Comparison of ENCODE assay signal across 22 mouse cellular contexts in the genomic region with DNA sequence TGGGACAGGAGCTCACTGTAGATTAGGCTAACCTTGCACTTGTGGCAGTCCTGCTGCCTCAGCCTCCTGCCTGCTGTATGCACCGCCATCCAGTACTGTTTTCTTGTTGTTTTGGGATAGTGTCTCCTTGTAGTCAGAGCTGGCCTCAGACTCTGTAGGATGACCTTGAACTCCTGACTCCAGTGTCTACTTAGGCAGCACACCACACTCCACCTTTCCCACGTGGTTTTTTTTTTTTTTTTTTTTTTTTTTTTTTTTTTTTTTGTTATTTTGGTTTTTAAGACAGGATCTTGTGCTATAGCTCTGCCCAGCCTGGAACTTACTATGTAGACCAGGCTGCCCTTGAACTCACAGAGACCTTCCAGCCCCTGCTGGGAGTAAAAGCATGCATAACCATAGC. TPM values are rescaled to one million over a fixed set of nuclear protein-coding genes. Genes with fewer than 3 reads are reported as not detected.
DNase-seq lines count a peak whose midpoint lies in the region; TF ChIP-seq lines count a peak whose summit lies in the region.
"Had no signal": no experiment of that assay in that cellular context is flagged by ENCODE, and none has a peak within 500 bp of the region (broad histone marks: within the 10 kb centered on the region; RNA-seq: fewer than 3 reads in every experiment).

No protein-coding gene starts in this region.

- TF ChIP-seq EP300 in CH12.LX (IDR thresholded peaks at IDR 0.05; ENCODE audit: low read length) (no peak), MEL (IDR thresholded peaks at IDR 0.05; ENCODE audit: low read depth in 1 of 2, low read length in 2 of 2) (no peak)

- TF ChIP-seq CTCF in CH12.LX (conservative IDR thresholded peaks at IDR 0.05 in 1 of 2, IDR thresholded peaks at IDR 0.05 in 1 of 2; ENCODE audit: low read depth in 2 of 2, low read length in 2 of 2) (no peak), MEL (IDR thresholded peaks at IDR 0.05 in 2 of 3, conservative IDR thresholded peaks at IDR 0.05 in 1 of 3; ENCODE audit: control insufficient read depth in 1 of 3, insufficient read depth in 1 of 3, low read depth in 2 of 3, low read length in 3 of 3, poor library complexity in 1 of 3, severe bottlenecking in 1 of 3) (no peak)

- TF ChIP-seq POLR2A in CH12.LX (IDR thresholded peaks at IDR 0.05; ENCODE audit: low read depth, low read length): no peak
- TF ChIP-seq POLR2A in MEL (IDR thresholded peaks at IDR 0.05; ENCODE audit: control insufficient read depth in 1 of 2, insufficient read depth in 1 of 2, low read depth in 1 of 2, low read length in 2 of 2, poor library complexity in 1 of 2): 0 out of 4 replicates have a peak, but pooled peaks of 1 of the 2 experiments have one; percentile 29

- DNase-seq in CH12.LX (ENCODE audit: extremely low read depth) (no peak), ES-CJ7 (ENCODE audit: low read depth, low spot score) (peak; percentile 46), MEL (ENCODE audit: low read depth, low spot score) (no peak)
- no peak for DNase-seq in left cerebral cortex, postnatal 36 days (ENCODE audit: low spot score in 2 of 2)
- DNase-seq in urinary bladder, adult 2 months (ENCODE audit: low spot score): no peak
- DNase-seq: adrenal gland, adult 2 months; adrenal gland, postnatal 10 days; adrenal gland, postnatal 25 days; B cell, adult 2 months; cerebellum, adult 11 months; cerebellum, adult 18-20 months; cerebellum, adult 8-10 months; cerebellum, adult 9-11 months; cerebellum, postnatal 14 days; cerebellum, postnatal 36 days; embryo, embryonic 11 days; forebrain, postnatal 0 days had no signal

- TF ChIP-seq RAD21 in CH12.LX (IDR thresholded peaks at IDR 0.05; ENCODE audit: low read depth, low read length) (no peak), MEL (IDR thresholded peaks at IDR 0.05; ENCODE audit: low read depth, low read length) (no peak)

- dilution Hi-C loops in CH12.LX (cut with MboI; ENCODE audit: extremely low pct_ligation_motif_present, extremely low pct_unique_long_range_greater_than_20kb, low sequenced_read_pairs): no loop called here

- H3K4me3 ChIP-seq in CH12.LX (replicated peaks in 1 of 3; ENCODE audit: low read depth in 2 of 3, low read length in 2 of 3, poor library complexity in 1 of 3) (no peak overlapping the region), MEL (ENCODE audit: control insufficient read depth in 1 of 2, insufficient read depth in 1 of 2, low read depth in 2 of 2, low read length in 2 of 2) (no peak overlapping the region)
- H3K4me3 ChIP-seq: embryonic facial prominence, embryonic 10.5 days; embryonic facial prominence, embryonic 12.5 days; forebrain, embryonic 13.5 days; forebrain, embryonic 15.5 days had no signal

- H3K9me3 ChIP-seq in CH12.LX (replicated peaks; ENCODE audit: low read length) (no peaks in the 10 kb centered on the region), MEL (replicated peaks; ENCODE audit: insufficient read depth, low read length) (no peaks in the 10 kb centered on the region)
- H3K9me3 ChIP-seq: embryonic facial prominence, embryonic 10.5 days; embryonic facial prominence, embryonic 12.5 days; forebrain, embryonic 13.5 days; forebrain, embryonic 15.5 days; G1E had no signal

- no peak overlapping the region for H3K4me2 ChIP-seq in CH12.LX (ENCODE audit: insufficient read depth, low read depth, poor library complexity, severe bottlenecking)
- H3K4me2 ChIP-seq: embryonic facial prominence, embryonic 12.5 days; forebrain, embryonic 13.5 days; forebrain, embryonic 15.5 days had no signal

- peaks cover 10 to 58% of the 10 kb centered on the region in 2 experiments for H3K4me1 ChIP-seq in CH12.LX (ENCODE audit: control insufficient read depth in 1 of 2, insufficient read depth in 2 of 2)
- H3K4me1 ChIP-seq in MEL (ENCODE audit: control insufficient read depth in 1 of 2, insufficient read depth in 2 of 2, low read length in 2 of 2): no peaks in the 10 kb centered on the region

- intact Hi-C loops in left cerebral cortex, postnatal 36 days (cut with DNase I): no loop called here

- H3K79me2 ChIP-seq in CH12.LX (replicated peaks; ENCODE audit: control insufficient read depth, extremely low read depth, insufficient read depth, poor library complexity, severe bottlenecking): no peaks in the 10 kb centered on the region
- H3K79me2 ChIP-seq in MEL (ENCODE audit: control insufficient read depth, insufficient read depth, low read length, poor library complexity): no peaks in the 10 kb centered on the region

- H3K27ac ChIP-seq in CH12.LX (ENCODE audit: insufficient read depth, low read depth) (no peak overlapping the region), MEL (ENCODE audit: control insufficient read depth, low read depth, low read length) (no peak overlapping the region)
- H3K27ac ChIP-seq: embryonic facial prominence, embryonic 10.5 days; embryonic facial prominence, embryonic 12.5 days; forebrain, embryonic 13.5 days; forebrain, embryonic 15.5 days had no signal

- in situ Hi-C loops in CH12.LX (cut with MboI; ENCODE audit: low pct_ligation_motif_present, low pct_unique_long_range_greater_than_20kb, low sequenced_read_pairs): no loop called here

- peaks cover 48 to 80% of the 10 kb centered on the region in 2 experiments for H3K36me3 ChIP-seq in CH12.LX (replicated peaks in 1 of 2; ENCODE audit: control insufficient read depth in 1 of 2, insufficient read depth in 1 of 2, low read length in 1 of 2)
- H3K36me3 ChIP-seq in MEL (ENCODE audit: control insufficient read depth in 1 of 2, insufficient read depth in 2 of 2, low read length in 2 of 2): peaks cover 0 to 28% of the 10 kb centered on the region in 2 experiments; a peak in 2 of 4 replicates

- H3K9ac ChIP-seq in CH12.LX (ENCODE audit: insufficient read depth, low read depth) (no peak overlapping the region), MEL (ENCODE audit: control insufficient read depth, low read depth, low read length, poor library complexity, severe bottlenecking) (no peak overlapping the region)
- H3K9ac ChIP-seq: embryonic facial prominence, embryonic 12.5 days; forebrain, embryonic 13.5 days; forebrain, embryonic 15.5 days; forebrain, postnatal 0 days had no signal

- no peaks in the 10 kb centered on the region for H3K27me3 ChIP-seq in CH12.LX (replicated peaks)
- no peaks in the 10 kb centered on the region for H3K27me3 ChIP-seq in MEL (ENCODE audit: control insufficient read depth in 1 of 2, insufficient read depth in 2 of 2, low read length in 2 of 2)
- H3K27me3 ChIP-seq: embryonic facial prominence, embryonic 12.5 days; forebrain, embryonic 13.5 days; forebrain, embryonic 15.5 days had no signal

TF ChIP-seq in CH12.LX, 34 proteins besides CTCF, POLR2A, EP300 and RAD21:
- no peak for TF ChIP-seq NELFE (IDR thresholded peaks at IDR 0.05; ENCODE audit: low read depth, low read length)
- TF ChIP-seq ZNF384 (IDR thresholded peaks at IDR 0.05; ENCODE audit: low read depth, low read length): peak; percentile 34; the same call in 1 of the 2 replicates

TF ChIP-seq in MEL, 35 proteins besides CTCF, POLR2A, EP300 and RAD21 (continues in another document):
- peak; percentile 79 for TF ChIP-seq ZNF384 (IDR thresholded peaks at IDR 0.05; ENCODE audit: low read depth, low read length)
- TF ChIP-seq SIN3A (IDR thresholded peaks at IDR 0.05; ENCODE audit: low read length): no peak
- TF ChIP-seq ZKSCAN1 (IDR thresholded peaks at IDR 0.05; ENCODE audit: low read depth, low read length): no peak

RNA-seq across cellular contexts. Expression of gene Keap1, which starts 30.5 kb away (rescaled TPM):
- 41.7 and 42.8 TPM in 2 replicates for total RNA-seq in CH12.LX (2012; rRNA removed)
- total RNA-seq in CH12.LX (2014; rRNA removed): 16.2 and 18.4 TPM in 2 replicates
- polyA plus RNA-seq in CH12.LX (2012; ENCODE audit: insufficient read length, low read depth): 30.0 and 31.2 TPM in 2 replicates
- 168 and 174 TPM in 2 replicates for total RNA-seq in MEL (2012; rRNA removed)
- polyA plus RNA-seq in MEL (2012; ENCODE audit: insufficient read depth in 1 of 2, insufficient read length in 2 of 2, low read depth in 1 of 2, low replicate concordance in 2 of 2, missing spikeins in 1 of 2): 100 to 1,000 TPM in 1 of 2 experiments, 10 to 100 TPM in 1; 67.5 to 171 TPM
- 10 to 100 TPM; 52.7 to 60.8 TPM for total RNA-seq in left cerebral cortex, postnatal 36 days (2021)
- 36.8 and 38.7 TPM in 2 replicates for polyA plus RNA-seq in urinary bladder, adult 2 months (2012; rRNA removed)

RNA-seq across cellular contexts. Expression of gene S1pr5, which starts 39.6 kb away (rescaled TPM):
- total RNA-seq in CH12.LX (2012; rRNA removed): not detected in 2 replicates
- not detected in 2 replicates for total RNA-seq in CH12.LX (2014; rRNA removed)
- polyA plus RNA-seq in CH12.LX (2012; ENCODE audit: insufficient read length, low read depth): not detected in 2 replicates
- total RNA-seq in MEL (2012; rRNA removed): 0.04 TPM in 1 of 2 replicates, not detected in the other
- polyA plus RNA-seq in MEL (2012; ENCODE audit: insufficient read depth in 1 of 2, insufficient read length in 2 of 2, low read depth in 1 of 2, low replicate concordance in 2 of 2, missing spikeins in 1 of 2): under 1 TPM in 1 of 2 experiments, not detected in 1; 0.08 TPM
- 10 to 100 TPM in 1 of 2 experiments, 1 to 10 TPM in 1; 6.6 to 14.2 TPM for total RNA-seq in left cerebral cortex, postnatal 36 days (2021)
- polyA plus RNA-seq in urinary bladder, adult 2 months (2012; rRNA removed): 0.32 and 0.47 TPM in 2 replicates
- polyA plus RNA-seq: G1E had no signal

RNA-seq across cellular contexts. Expression of gene Pde4a, which starts 43.1 kb away (rescaled TPM):
- 4.1 and 4.8 TPM in 2 replicates for total RNA-seq in CH12.LX (2012; rRNA removed)
- 1.2 and 1.7 TPM in 2 replicates for total RNA-seq in CH12.LX (2014; rRNA removed)
- 7.2 and 7.6 TPM in 2 replicates for polyA plus RNA-seq in CH12.LX (2012; ENCODE audit: insufficient read length, low read depth)
- 13.8 and 16.6 TPM in 2 replicates for total RNA-seq in MEL (2012; rRNA removed)
- 10 to 100 TPM; 45.6 to 53.9 TPM for polyA plus RNA-seq in MEL (2012; ENCODE audit: insufficient read depth in 1 of 2, insufficient read length in 2 of 2, low read depth in 1 of 2, low replicate concordance in 2 of 2, missing spikeins in 1 of 2)
- total RNA-seq in left cerebral cortex, postnatal 36 days (2021): 10 to 100 TPM; 94.8 to 98.7 TPM
- polyA plus RNA-seq in urinary bladder, adult 2 months (2012; rRNA removed): 8.3 and 11.6 TPM in 2 replicates

RNA-seq across cellular contexts. Expression of gene Atg4d, which starts 56.5 kb away (rescaled TPM):
- total RNA-seq in CH12.LX (2012; rRNA removed) (13.5 and 14.3 TPM in 2 replicates), CH12.LX (2014; rRNA removed) (10.3 and 10.9 TPM in 2 replicates), MEL (2012; rRNA removed) (76.4 and 83.9 TPM in 2 replicates)
- polyA plus RNA-seq in CH12.LX (2012; ENCODE audit: insufficient read length, low read depth) (7.7 and 9.4 TPM in 2 replicates), MEL (2012; ENCODE audit: insufficient read depth in 1 of 2, insufficient read length in 2 of 2, low read depth in 1 of 2, low replicate concordance in 2 of 2, missing spikeins in 1 of 2) (10 to 100 TPM in 1 of 2 experiments, not detected in 1; 99.7 TPM)
- total RNA-seq in left cerebral cortex, postnatal 36 days (2021): 10 to 100 TPM; 47.1 to 48.8 TPM
- polyA plus RNA-seq in urinary bladder, adult 2 months (2012; rRNA removed): 23.6 and 27.3 TPM in 2 replicates

RNA-seq across cellular contexts. Expression of gene Cdc37, which starts 58.8 kb away (rescaled TPM):
- total RNA-seq in CH12.LX (2012; rRNA removed) (227 and 230 TPM in 2 replicates), CH12.LX (2014; rRNA removed) (84.1 and 87.2 TPM in 2 replicates), MEL (2012; rRNA removed) (751 and 779 TPM in 2 replicates)
- polyA plus RNA-seq in CH12.LX (2012; ENCODE audit: insufficient read length, low read depth) (447 and 532 TPM in 2 replicates), MEL (2012; ENCODE audit: insufficient read depth in 1 of 2, insufficient read length in 2 of 2, low read depth in 1 of 2, low replicate concordance in 2 of 2, missing spikeins in 1 of 2) (1,000 to 10,000 TPM in 1 of 2 experiments, 100 to 1,000 TPM in 1; 914 to 1,631 TPM)
- total RNA-seq in left cerebral cortex, postnatal 36 days (2021): 100 to 1,000 TPM; 139 to 155 TPM
- polyA plus RNA-seq in urinary bladder, adult 2 months (2012; rRNA removed): 198 and 211 TPM in 2 replicates

Comparison
In these comparisons a context has a peak if more than half of its experiments do, and no peak if none do; other contexts are left out.
1. Of the 35 proteins assayed by ChIP-seq in both MEL and CH12.LX: peak only in MEL: none; only in CH12.LX: none; in both: ZNF384; in neither: 33; mixed calls (peak in some experiments, not most) for 1.